Mouse (Mus musculus): ENCODE data around the gene Gm7945.
"Not testable (repeated sequence)": the region's sequence is repeated elsewhere in the genome, so short reads cannot be mapped to it uniquely, and the experiment has no call there.

The Gm7945 gene

DNA sequence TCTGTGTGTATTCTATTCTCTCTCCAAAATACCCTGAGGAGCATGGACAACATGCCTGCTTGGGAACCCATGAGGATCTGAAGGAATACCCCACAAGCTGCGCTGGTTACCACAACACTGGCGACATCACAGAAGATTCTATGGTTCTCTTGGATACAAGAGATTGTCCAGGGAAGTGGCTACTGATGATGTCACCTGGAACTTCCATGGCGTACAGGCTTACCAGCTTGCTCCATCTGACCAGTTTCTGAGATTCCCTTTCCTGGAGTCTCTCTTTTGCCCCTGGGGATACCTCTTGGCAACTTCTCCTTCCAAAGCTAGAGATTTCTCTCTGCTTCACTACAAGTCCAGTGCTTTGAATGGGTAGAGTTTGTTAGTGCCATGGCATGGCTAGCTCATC lies at the start of gene Gm7945:
Gm7945 (minus strand) TSS at position 101 of the 400 bp plus-strand sequence.
- not testable (repeated sequence) for DNase-seq

DNA sequence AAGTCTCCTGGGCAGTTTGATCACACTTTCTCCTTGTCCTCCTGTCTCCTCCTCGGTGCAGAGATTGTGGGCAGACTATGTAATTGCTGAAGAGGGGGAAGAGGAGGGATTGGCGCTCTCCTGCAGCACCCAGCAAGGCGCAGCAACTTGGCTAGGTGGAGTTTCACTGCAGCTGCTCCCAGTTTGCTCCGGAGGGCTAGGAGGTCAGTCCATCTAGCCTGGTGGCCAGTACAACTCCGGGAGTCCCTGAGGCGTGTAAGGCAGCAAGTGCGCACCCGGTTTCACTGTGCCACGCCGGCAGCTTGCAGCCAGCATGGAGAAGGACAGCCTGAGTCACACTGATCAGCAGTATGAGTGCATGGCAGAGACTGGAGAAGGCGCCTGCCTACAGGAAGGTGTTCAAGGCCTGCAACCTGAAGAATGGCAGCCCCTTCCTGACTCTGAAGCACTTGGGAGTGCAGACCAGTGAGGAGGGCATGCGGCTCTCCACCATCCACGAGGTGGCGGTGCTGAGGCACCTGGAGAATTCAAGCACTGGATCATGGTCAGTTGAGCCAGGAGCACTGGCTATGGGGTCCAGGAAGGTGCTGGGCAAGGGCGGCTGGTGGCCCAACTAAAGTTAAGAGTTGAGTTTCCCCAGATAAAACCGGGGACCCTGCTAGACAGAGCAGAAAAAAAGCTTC lies 39.4 kb upstream of the Gm7945 start:
- peak; percentile 34 for DNase-seq

DNA sequence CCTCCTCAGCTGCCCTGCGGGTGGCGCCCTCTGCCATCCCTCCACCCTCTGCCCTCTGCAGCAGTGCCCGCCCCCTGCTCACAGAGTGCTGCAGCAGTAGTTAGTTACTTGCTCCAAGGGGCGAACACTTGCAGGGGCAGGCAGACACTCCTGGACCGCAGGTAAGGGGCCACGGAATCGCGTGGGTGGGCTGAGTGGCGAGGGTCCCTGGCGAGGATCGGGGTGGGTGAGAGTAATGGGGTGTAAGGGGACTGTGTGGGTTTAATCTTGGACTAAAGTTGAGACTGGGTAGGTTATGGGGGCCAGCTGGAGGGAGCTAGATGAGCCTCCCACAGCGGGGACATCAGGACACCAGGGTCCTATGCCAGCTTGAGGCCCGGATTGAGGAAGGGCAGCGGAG lies 38.5 kb upstream of the Gm7945 start:
- not testable (repeated sequence) for DNase-seq

DNA sequence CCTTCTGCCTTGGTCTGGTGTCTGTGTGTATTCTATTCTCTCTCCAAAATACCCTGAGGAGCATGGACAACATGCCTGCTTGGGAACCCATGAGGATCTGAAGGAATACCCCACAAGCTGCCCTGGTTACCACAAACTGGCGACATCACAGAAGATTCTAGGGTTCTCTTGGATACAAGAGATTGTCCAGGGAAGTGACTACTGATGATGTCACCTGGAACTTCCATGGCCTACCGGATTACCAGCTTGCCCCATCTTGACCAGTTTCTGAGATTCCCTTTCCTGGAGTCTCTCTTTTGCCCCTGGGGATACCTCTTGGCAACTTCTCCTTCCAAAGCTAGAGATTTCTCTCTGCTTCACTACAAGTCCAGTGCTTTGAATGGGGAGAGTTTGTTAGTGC lies 22.0 kb upstream of the Gm7945 start, which contains the start of gene Gm6482:
Gm6482 (minus strand) TSS at position 101 of the 400 bp plus-strand sequence.
- DNase-seq, result not testable (repeated sequence)

DNA sequence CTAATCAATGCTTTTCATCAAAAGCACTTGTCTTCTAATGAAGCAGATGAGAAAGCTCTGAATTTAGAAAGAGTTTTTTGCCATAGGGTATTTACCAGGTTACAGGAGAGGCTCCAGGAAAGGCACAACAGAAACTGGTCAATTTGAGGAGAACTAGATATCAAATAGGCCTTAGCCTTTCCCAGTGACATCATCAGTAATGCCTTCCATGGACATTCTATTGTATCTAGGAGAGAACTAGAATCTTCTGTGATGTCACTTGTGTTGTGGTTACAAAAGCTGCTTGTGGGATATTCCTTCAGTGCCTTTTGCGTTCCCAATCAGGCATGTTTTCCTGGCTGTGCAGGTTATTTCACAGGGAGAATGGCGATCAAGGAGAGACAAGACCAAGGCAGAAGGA lies 37.9 kb downstream of the Gm7945 start, which contains the start of gene Gm5798:
Gm5798 (plus strand) TSS at position 301 of the 400 bp plus-strand sequence.
- DNase-seq, result not testable (repeated sequence)

Data from kidney, adult 18-20 months (tissue).